Comparison of ENCODE assay signal across 18 mouse cellular contexts in the genomic region with DNA sequence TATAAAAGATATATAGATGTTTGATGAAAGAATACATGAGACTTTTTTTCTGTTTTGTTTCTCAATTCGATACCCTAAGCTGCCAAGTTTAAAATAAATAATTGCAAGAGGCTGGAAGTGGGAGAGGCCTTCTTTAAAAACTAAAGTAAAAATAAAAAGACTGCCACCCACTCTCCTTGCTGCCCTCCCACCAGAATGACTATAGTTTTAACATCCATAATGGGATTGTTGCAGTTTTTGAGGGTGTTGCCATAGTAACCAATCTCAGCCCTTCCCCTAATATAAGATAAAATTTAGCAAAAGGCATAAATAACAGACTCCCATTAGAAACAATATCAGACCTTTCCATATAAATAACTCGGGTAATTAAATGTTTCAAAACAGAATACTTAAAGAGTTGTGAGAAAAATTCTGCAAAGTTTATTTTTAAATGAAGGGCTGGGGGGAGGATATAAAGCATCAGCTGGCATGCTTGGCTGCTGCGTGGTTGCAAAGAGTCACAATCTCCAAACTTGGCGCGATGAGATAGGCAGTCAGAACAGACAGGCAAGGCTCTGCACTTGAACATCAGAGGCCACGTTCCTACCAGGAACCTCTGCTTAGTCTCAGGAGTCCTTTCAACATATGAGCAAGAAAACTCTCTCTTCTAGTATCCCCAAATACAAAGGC. TPM values are rescaled to one million over a fixed set of nuclear protein-coding genes. Genes with fewer than 3 reads are reported as not detected.
DNase-seq lines count a peak whose midpoint lies in the region; ATAC-seq and TF ChIP-seq lines count a peak whose summit lies in the region.
"Had no signal": no experiment of that assay in that cellular context is flagged by ENCODE, and none has a peak within 500 bp of the region (broad histone marks: within the 10 kb centered on the region; RNA-seq: fewer than 3 reads in every experiment).

No protein-coding gene starts in this region.

- ATAC-seq in hindbrain, postnatal 0 days: 0 out of 2 replicates have a peak, but pooled peaks have one; percentile 38
- ATAC-seq in midbrain, postnatal 0 days (ENCODE audit: low FRiP score): no peak
- no peak for ATAC-seq in midbrain, embryonic 13.5 days

- H3K27me3 ChIP-seq in heart, embryonic 10.5 days (ENCODE audit: insufficient read depth, poor library complexity, severe bottlenecking): no peaks in the 10 kb centered on the region
- no peaks in the 10 kb centered on the region for H3K27me3 ChIP-seq in hindbrain, postnatal 0 days (ENCODE audit: insufficient read depth, low read length)
- H3K27me3 ChIP-seq in hindbrain, embryonic 10.5 days (ENCODE audit: insufficient read depth, poor library complexity, severe bottlenecking): no peaks in the 10 kb centered on the region
- H3K27me3 ChIP-seq in midbrain, postnatal 0 days (ENCODE audit: insufficient read depth, low read length): no peaks in the 10 kb centered on the region
- H3K27me3 ChIP-seq in midbrain, embryonic 13.5 days: no peaks in the 10 kb centered on the region
- H3K27me3 ChIP-seq: neural tube, embryonic 12.5 days had no signal

- no peak for TF ChIP-seq CTCF in hindbrain, postnatal 0 days (IDR thresholded peaks at IDR 0.05; ENCODE audit: low read depth)
- TF ChIP-seq CTCF in midbrain, postnatal 0 days (IDR thresholded peaks at IDR 0.05): no peak
- no peak for TF ChIP-seq CTCF in olfactory bulb, adult 2 months (IDR thresholded peaks at IDR 0.05; ENCODE audit: insufficient read depth, low read depth, low read length)

- H3K4me1 ChIP-seq in heart, embryonic 10.5 days: peaks cover 22% of the 10 kb centered on the region
- peaks cover 4% of the 10 kb centered on the region; the same call in 1 of the 2 replicates for H3K4me1 ChIP-seq in hindbrain, postnatal 0 days (ENCODE audit: insufficient read depth, low read length)
- peaks cover 16% of the 10 kb centered on the region for H3K4me1 ChIP-seq in hindbrain, embryonic 10.5 days (replicated peaks)
- 0 out of 2 replicates have a peak, but pooled peaks cover 6% of the 10 kb centered on the region for H3K4me1 ChIP-seq in midbrain, postnatal 0 days (ENCODE audit: insufficient read depth, low read length)
- H3K4me1 ChIP-seq in midbrain, embryonic 13.5 days (replicated peaks): peaks cover 26% of the 10 kb centered on the region
- H3K4me1 ChIP-seq in olfactory bulb, adult 2 months (ENCODE audit: control insufficient read depth, insufficient read depth, low read length): peaks cover 19% of the 10 kb centered on the region
- H3K4me1 ChIP-seq: embryonic facial prominence, embryonic 10.5 days; neural tube, embryonic 12.5 days had no signal

- TF ChIP-seq POLR2A in olfactory bulb, adult 2 months (IDR thresholded peaks at IDR 0.05; ENCODE audit: insufficient read depth, low read depth, low read length): no peak

- H3K9ac ChIP-seq in hindbrain, postnatal 0 days (replicated peaks; ENCODE audit: low read length): no peak overlapping the region
- H3K9ac ChIP-seq in midbrain, postnatal 0 days (replicated peaks; ENCODE audit: low read length, poor library complexity, severe bottlenecking): no peak overlapping the region
- no peak overlapping the region for H3K9ac ChIP-seq in midbrain, embryonic 13.5 days (replicated peaks)
- H3K9ac ChIP-seq: neural tube, embryonic 12.5 days had no signal

- no peak overlapping the region for H3K4me3 ChIP-seq in heart, embryonic 10.5 days
- no peak overlapping the region for H3K4me3 ChIP-seq in hindbrain, postnatal 0 days (ENCODE audit: low read length)
- H3K4me3 ChIP-seq in hindbrain, embryonic 10.5 days: no peak overlapping the region
- no peak overlapping the region for H3K4me3 ChIP-seq in midbrain, postnatal 0 days (ENCODE audit: low read depth, low read length)
- H3K4me3 ChIP-seq in midbrain, embryonic 13.5 days (replicated peaks): no peak overlapping the region
- H3K4me3 ChIP-seq in olfactory bulb, adult 2 months (ENCODE audit: insufficient read depth, low read depth, low read length): no peak overlapping the region
- H3K4me3 ChIP-seq: embryonic facial prominence, embryonic 10.5 days; neural tube, embryonic 12.5 days had no signal

- no peak for DNase-seq in heart, embryonic 10.5 days (ENCODE audit: low spot score)
- no peak for DNase-seq in heart, postnatal 4 days
- DNase-seq in hindbrain, postnatal 0 days (ENCODE audit: low spot score): no peak
- no peak for DNase-seq in hindbrain, embryonic 10.5 days (ENCODE audit: low spot score)
- peak; percentile 17 for DNase-seq in midbrain, postnatal 0 days (ENCODE audit: low spot score)
- no peak for DNase-seq in natural killer cell, adult 2 months (ENCODE audit: low spot score in 2 of 2)
- DNase-seq: cerebellum, adult 8-10 months; kidney, adult 11 months; lung, adult 18-20 months; lung, postnatal 14 days; thymus, postnatal 36 days had no signal

- H3K27ac ChIP-seq in heart, embryonic 10.5 days: peak overlapping the region; percentile 33; the same call in 1 of the 2 replicates
- H3K27ac ChIP-seq in hindbrain, postnatal 0 days: no peak overlapping the region
- no peak overlapping the region for H3K27ac ChIP-seq in hindbrain, embryonic 10.5 days
- H3K27ac ChIP-seq in midbrain, postnatal 0 days (ENCODE audit: low read depth, low read length): no peak overlapping the region
- H3K27ac ChIP-seq in midbrain, embryonic 13.5 days: no peak overlapping the region
- peak overlapping the region; percentile 73 for H3K27ac ChIP-seq in olfactory bulb, adult 2 months (ENCODE audit: insufficient read depth, low read depth, low read length)
- H3K27ac ChIP-seq: embryonic facial prominence, embryonic 10.5 days; neural tube, embryonic 12.5 days had no signal

- no peaks in the 10 kb centered on the region for H3K36me3 ChIP-seq in heart, embryonic 10.5 days
- no peaks in the 10 kb centered on the region for H3K36me3 ChIP-seq in hindbrain, postnatal 0 days (ENCODE audit: insufficient read depth, low read length)
- no peaks in the 10 kb centered on the region for H3K36me3 ChIP-seq in hindbrain, embryonic 10.5 days
- H3K36me3 ChIP-seq in midbrain, postnatal 0 days (ENCODE audit: insufficient read depth, low read length): no peaks in the 10 kb centered on the region
- H3K36me3 ChIP-seq in midbrain, embryonic 13.5 days: no peaks in the 10 kb centered on the region; the same call in 1 of the 2 replicates
- H3K36me3 ChIP-seq: embryonic facial prominence, embryonic 10.5 days; neural tube, embryonic 12.5 days had no signal

- 47% methylated on average over 6 of the region's 6 CpGs for WGBS in heart, embryonic 10.5 days
- WGBS in hindbrain, postnatal 0 days: 34% methylated on average over 6 of the region's 6 CpGs
- 62% methylated on average over 6 of the region's 6 CpGs for WGBS in hindbrain, embryonic 10.5 days
- 35% methylated on average over 6 of the region's 6 CpGs for WGBS in midbrain, postnatal 0 days
- 39% methylated on average over 6 of the region's 6 CpGs for whole genome bisulfite sequencing in midbrain, embryonic 13.5 days
- WGBS in olfactory bulb, adult 2 months: 31% methylated on average over 6 of the region's 6 CpGs

- no peaks in the 10 kb centered on the region for H3K9me3 ChIP-seq in heart, embryonic 10.5 days
- no peaks in the 10 kb centered on the region for H3K9me3 ChIP-seq in hindbrain, postnatal 0 days (ENCODE audit: low read length)
- H3K9me3 ChIP-seq in hindbrain, embryonic 10.5 days: no peaks in the 10 kb centered on the region
- H3K9me3 ChIP-seq in midbrain, postnatal 0 days (ENCODE audit: low read length): no peaks in the 10 kb centered on the region
- H3K9me3 ChIP-seq in midbrain, embryonic 13.5 days: no peaks in the 10 kb centered on the region
- H3K9me3 ChIP-seq: embryonic facial prominence, embryonic 10.5 days; neural tube, embryonic 12.5 days had no signal

- no peak overlapping the region for H3K4me2 ChIP-seq in hindbrain, postnatal 0 days (ENCODE audit: low read depth, low read length)
- H3K4me2 ChIP-seq in midbrain, postnatal 0 days (ENCODE audit: low read depth, low read length, poor library complexity, severe bottlenecking): no peak overlapping the region
- H3K4me2 ChIP-seq in midbrain, embryonic 13.5 days (replicated peaks): no peak overlapping the region
- H3K4me2 ChIP-seq: liver, embryonic 11.5 days; neural tube, embryonic 12.5 days had no signal

RNA-seq across cellular contexts. Expression of a gene that starts 57.8 kb away (rescaled TPM):
- 0.68 and 0.85 TPM in 2 replicates for polyA plus RNA-seq in heart, embryonic 10.5 days (2016; fragmentation: Nextera tagmentation; extraction: Ambion mirVana)
- total RNA-seq in heart, postnatal 4 days (2021): under 1 TPM; 0.67 to 0.70 TPM
- 20.1 and 22.3 TPM in 2 replicates for total RNA-seq in hindbrain, postnatal 0 days (2014; rRNA removed)
- polyA plus RNA-seq in hindbrain, postnatal 0 days (2015; fragmentation: Nextera tagmentation; extraction: Ambion mirVana): 4.4 and 4.5 TPM in 2 replicates
- 0.39 and 1.0 TPM in 2 replicates for polyA plus RNA-seq in hindbrain, embryonic 10.5 days (2016; fragmentation: Nextera tagmentation; extraction: Ambion mirVana)
- total RNA-seq in midbrain, postnatal 0 days (2014; rRNA removed): 26.9 and 32.4 TPM in 2 replicates
- 3.3 and 4.6 TPM in 2 replicates for polyA plus RNA-seq in midbrain, postnatal 0 days (2015; fragmentation: Nextera tagmentation; extraction: Ambion mirVana)
- 4.8 and 6.4 TPM in 2 replicates for polyA plus RNA-seq in midbrain, embryonic 13.5 days (2015; fragmentation: Nextera tagmentation; extraction: Ambion mirVana)
- polyA plus RNA-seq in olfactory bulb, adult 2 months (2012; ENCODE audit: insufficient read depth, insufficient read length, low replicate concordance, missing spikeins): not detected in 2 replicates
- total RNA-seq: monocyte, adult 5-6 weeks had no signal
- polyA plus RNA-seq: C2C12 had no signal

Comparison
In these comparisons a context has a peak if more than half of its experiments do, and no peak if none do; other contexts are left out.
1. H3K27ac ChIP-seq: peak in heart, embryonic 10.5 days (single experiment) and olfactory bulb, adult 2 months (single experiment); none in hindbrain, postnatal 0 days (single experiment), hindbrain, embryonic 10.5 days (single experiment), midbrain, postnatal 0 days (single experiment) and midbrain, embryonic 13.5 days (single experiment).